Mouse (Mus musculus) right cerebral cortex, postnatal 14 days (tissue): Measurements from ENCODE around the gene Nap1l1.
"Not testable (repeated sequence)": the region's sequence is repeated elsewhere in the genome, so short reads cannot be mapped to it uniquely, and the experiment has no call there.

Source experiments
- DNase-seq: peaks from one replicate; pipeline ENCODE4 v3.0.0; 2022

The Nap1l1 gene

DNA sequence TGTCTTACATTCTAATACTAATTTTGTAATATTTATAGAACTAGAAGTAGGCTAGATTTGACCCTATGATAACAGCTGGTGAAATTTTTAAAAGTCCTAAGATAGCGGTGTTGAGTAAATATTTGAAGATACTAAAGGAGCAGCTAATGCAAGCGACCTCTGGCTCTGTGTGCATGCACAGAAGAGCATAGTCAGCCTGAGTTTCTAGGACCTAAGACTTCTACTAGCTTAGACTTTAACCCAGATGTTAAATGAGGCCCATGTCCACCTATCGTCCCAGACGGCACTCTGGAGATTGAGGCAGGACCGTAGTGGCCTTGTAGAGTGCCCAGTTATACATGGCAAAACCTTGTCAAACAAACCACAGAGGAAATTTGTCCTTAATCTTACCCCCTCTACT lies 11.1 kb downstream of the Nap1l1 start:
- DNase-seq: no peak

DNA sequence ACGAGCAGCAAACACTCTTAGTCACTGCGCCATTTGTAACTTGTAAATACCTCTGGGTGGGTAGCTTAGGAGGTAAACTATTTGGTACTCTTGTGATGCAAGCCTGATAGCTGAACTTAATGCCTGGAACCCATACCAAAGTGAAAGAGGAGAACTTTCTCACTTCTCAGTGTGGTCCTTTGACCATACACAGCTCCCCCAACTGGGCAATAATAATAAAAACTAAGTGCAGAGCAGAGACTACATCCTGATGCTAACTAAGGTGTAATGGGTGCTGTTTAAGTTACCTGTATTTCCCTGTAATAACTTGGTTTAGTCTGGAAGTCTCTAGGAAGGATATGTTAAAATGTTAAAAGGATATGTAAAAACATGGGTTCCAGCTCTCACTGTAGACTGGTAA lies 15.8 kb downstream of the Nap1l1 start:
- DNase-seq: no peak

DNA sequence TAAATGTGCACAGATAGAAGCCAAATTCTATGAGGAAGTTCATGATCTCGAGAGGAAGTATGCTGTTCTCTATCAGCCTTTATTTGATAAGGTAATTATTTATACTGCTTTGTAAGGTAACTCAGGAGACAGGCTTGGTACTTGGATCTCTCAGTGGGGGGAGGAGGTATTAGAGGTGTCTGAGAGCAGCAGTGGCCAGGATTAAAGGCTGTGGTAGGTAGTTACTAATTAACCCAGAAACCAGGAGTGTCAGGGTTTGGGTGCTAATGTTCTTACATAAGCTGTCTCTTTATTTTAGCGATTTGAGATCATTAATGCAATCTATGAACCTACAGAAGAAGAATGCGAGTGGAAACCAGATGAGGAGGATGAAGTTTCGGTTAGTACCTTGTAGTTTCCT lies 17.1 kb downstream of the Nap1l1 start:
- DNase-seq: not testable (repeated sequence)

DNA sequence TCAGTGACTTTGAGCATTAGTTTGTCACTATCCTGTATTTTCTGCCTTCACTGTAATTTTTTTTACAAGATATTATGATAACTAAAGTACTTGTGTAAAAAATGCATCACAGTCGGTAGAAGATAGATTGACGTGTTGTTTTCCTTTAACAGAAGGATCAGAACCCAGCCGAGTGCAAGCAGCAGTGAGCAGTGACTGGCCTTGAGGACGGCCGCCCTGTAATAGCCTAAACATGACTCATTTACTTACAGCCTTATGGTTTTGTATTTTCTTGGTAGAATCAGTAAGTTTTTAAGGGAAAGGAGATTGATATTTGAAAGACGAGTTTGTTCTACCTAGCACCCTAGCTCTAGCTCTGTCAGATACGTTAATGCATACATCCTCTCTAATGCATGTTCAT lies 22.9 kb downstream of the Nap1l1 start:
- no peak for DNase-seq

DNA sequence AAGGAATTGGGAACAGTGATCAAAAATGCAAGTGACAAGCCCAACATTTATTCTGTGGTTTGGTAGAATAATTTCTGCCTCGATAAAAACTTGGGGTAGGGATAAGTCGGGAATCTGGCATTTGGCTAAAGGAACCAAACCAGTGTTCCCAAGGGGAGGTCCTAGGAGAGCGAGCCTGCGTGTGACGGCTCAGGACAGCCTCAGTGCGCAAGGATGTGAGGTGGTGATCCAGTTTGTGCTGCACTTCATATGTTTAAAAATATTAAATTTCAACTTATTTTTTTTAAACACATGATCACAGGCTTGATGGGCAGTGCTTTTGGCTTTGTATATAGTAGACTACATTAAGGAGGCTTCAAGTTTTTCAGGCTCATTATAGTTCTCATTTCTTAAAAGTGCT lies 26.9 kb downstream of the Nap1l1 start:
- DNase-seq: no peak

DNA sequence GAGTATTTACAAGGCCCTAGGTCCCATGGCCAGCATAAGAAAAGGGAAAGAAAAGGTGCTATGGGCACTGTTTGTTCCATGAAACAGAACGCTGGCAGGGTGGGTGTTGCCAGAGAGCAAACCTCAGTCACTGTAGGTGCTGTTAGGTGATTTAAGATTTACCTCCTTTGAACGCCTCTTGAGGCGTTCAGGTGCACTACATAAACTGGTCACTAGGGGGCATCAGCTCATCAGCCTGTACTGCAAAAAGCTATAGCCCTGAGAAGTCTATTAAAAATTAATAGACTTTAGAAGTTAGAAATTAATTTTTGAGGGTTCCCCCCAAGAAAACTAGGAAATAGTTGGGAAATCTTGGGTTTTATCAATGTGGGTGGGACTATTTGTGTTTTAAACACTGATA lies 30.0 kb downstream of the Nap1l1 start:
- peak; percentile 80 for DNase-seq

DNA sequence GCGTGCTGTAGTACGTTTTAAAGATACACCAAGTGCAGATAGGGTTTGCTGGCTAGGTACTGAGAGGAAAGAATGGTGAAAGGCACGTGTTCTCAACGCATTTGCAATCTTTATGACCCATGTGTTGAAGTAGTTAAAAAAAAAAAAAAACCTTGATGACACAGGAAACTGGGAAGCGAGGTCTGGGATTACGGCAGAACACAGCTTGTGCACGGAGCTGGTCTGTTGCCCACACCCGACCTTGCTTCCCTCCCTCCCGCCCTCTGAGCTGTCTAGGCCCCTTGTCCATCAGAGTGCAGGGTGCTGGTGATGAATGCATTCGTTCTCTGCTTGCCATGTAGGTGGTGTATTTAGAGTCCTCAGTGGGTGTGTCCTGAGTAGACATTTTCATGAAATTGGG lies 30.7 kb downstream of the Nap1l1 start:
- no peak for DNase-seq

DNA sequence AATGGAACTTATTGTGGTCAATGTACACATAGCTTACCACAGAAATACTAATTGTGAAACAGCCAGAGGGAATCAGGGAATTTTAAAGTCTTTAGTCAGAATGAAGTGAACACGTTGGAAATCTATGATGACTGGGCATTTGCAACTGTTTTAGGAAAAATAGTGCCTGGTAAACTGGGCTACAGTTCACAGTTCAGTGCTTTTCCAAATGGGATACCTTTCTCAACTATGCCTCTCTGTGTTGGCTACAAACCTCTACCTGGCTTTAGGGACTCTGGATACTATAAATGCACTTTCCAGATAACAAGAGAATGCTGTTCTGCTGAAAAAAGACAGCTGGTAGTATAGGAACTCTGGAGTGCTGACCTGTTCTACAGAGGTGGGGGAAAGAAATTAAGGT lies 31.6 kb downstream of the Nap1l1 start:
- no peak for DNase-seq

DNA sequence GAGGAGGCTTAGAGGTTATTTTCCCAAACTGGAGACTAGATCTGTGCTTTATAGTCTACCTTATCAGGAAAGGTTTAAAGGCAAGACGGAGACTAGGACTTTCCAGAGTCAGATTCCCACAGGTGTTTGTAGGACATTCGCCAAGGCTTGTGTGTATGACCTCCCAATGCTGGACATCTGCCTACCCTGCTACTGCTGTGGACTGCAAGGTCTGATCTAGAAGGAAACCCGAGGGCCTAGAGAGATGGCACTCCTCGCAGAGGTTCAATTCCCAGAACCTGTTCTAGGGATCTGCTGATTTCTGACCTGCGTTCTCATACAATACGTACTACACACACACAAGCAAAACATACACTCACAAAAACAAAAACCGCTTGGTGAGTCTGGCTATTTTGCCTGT lies 32.4 kb downstream of the Nap1l1 start:
- DNase-seq: no peak

DNA sequence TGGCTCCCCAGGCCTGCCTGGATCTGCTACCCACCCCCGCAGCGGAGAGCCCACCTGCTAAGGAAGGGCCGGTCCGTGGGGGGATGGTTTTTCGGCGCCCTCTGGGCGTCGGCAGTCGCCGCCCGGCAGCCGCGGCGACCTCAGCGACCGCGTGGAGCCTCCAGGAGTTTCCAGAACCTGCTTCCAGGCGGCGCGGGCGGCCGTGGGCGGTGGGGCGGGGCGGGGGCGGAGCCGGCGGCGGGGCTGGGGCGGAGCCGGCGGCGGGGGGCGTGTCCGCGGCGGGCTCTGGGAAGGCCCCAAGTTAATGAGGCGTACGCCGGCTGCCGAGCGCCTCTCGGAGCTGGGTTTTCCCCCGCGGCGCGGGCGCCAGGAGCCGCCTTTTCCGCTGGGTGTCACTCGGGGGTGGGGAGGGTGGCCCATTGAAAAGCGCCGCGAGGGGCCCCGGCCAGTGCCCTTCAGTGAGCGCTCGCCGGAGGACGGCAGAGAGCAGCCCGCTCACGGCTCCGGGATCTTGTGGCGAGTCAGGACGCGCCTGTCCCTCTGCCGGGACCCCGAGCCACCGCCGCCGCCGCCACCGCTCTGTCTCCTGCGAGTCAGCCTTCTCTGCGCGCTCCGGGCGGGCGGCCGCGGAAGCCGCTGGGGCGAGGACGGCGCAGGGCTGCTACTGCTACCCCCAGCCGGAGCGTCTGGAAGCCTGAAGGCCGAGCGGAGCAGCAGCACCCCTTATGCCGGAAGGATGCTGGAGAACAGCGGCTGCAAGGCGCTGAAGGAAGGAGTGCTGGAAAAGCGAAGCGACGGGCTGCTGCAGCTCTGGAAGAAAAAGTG lies 33.3 kb downstream of the Nap1l1 start, which contains the start of gene Phlda1:
Phlda1 (plus strand) TSS at position 186 of the 825 bp plus-strand sequence.
- DNase-seq: peak; percentile 92

DNA sequence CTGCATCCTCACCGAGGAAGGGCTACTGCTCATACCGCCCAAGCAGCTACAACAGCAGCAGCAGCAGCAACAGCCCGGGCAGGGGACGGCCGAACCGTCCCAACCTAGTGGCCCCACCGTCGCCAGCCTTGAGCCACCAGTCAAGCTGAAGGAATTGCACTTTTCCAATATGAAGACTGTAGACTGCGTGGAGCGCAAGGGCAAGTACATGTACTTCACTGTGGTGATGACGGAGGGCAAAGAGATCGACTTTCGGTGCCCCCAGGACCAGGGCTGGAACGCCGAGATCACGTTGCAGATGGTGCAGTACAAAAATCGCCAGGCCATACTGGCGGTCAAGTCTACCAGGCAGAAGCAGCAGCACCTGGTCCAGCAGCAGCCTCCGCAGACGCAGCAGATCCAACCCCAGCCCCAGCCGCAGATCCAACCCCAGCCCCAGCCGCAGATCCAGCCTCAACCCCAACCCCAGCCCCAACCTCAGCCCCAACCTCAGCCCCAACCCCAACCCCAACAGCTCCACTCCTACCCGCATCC lies 34.0 kb downstream of the Nap1l1 start:
- DNase-seq: peak; percentile 32

DNA sequence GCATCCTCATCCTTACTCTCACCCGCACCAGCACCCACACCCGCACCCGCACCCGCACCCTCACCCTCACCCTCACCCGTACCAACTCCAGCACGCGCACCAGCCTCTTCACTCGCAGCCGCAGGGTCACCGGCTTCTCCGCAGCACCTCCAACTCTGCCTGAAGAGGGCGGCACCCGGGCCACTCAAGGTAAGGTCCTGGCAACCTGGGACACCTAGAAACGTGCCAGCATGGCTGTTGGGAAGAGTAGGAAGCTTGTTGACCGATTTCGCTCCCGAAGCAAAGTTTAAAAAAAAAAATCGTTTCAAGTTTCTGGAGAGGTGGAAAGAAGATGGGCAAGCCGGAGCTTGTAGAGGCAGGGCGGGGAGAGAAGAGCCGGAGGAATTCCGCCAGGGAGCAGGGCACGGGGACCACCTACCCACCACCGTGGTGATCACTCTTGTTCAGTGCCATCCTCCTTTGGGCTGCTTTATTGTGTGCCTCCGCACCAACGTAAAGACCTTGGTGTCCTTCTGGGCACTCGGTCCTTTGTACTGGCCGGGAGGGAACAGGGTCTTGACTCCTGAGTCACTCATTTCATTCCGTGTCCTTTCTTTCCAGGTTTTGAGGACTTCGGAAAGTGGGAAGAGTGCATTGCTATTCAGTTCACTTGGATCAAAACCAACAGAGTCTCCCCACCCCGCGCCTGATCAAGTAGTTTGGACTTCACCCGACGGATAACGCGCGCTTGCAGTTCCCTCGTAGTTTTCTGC lies 34.6 kb downstream of the Nap1l1 start:
- peak; percentile 57 for DNase-seq

DNA sequence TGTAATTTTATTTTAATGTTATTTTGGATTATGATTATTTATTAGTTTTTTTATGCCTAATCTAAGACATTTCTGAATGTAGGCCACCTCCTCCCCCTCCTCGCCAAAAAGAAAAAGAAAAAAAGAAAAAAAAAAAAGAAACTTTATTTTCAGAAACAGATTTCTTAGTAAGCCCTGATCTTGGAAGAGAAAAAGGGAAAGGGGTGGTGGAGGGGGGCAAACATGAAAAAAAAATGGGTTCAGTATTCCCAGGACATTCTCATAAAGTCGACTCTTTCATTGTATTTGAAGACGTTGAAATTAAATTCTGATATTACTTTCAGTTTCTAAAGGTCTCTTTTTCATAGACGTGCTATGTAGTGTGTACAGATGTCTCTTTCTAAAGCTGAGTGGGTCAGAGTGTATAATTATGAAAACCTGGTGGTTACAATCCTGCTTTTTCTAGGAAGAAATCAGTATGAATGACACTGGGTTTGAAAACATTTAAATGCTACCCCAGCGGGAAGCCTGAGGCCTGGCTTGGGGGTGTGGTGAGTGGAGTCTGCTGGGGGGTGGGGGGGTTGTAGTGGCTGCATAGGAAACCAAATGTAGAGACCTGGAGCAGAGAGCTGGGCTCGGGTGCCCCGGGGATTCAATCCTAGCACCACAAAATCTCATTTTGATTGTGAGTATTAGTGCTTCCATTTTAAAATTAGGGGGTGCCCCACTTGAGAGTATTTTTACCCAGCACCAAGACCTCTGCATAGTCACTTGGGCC lies 35.5 kb downstream of the Nap1l1 start:
- DNase-seq: no peak

DNA sequence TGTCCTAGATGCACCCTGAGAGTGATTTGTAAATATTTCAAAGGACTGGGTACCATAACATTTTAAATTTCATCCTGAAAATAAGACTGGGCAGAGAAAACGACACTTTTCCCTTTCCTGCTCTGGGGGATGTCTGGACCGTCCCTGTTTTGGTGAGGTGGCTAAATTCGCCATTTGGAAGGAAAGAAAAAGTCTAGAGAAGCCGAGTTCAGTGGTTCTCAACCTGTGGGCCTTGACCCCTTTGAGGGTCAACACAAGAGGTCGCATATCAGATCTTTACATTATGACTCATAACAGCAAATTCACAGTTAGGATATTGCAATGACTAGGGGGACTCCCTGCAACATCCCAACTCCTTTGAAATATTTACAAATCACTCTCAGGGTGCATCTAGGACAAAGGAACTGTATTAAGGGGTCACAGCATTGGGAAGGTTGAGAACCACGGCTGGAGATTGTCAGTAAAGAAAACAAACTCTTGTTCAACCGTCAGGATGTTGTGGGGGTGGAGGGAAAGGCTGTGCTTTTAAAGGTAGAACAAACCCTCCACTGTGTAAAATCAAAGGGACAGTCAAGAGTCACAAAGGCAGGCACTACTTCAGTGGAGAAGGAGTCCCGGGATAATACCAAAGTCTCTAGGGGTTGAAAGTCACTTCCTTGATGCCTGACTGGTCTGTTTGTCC lies 36.2 kb downstream of the Nap1l1 start:
- no peak for DNase-seq

DNA sequence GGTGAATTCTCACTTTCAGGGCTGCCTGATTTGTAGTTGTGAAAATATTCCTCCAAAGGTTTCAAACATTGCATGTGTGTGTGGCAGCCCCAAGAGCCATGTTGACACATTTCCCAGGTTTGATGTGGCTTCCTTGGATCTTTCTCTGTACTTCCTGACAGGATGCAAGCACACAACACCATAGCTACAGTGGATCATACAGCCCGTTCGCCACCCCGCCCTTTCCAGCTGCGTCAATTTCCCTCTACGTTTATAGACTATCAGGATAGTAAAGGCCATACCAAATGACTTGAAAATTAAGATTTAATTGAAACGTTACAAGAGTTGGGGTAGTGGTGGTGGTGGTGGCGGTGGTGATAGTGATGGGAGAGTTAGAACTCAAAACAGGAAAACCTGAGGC lies 37.0 kb downstream of the Nap1l1 start:
- DNase-seq: no peak

DNA sequence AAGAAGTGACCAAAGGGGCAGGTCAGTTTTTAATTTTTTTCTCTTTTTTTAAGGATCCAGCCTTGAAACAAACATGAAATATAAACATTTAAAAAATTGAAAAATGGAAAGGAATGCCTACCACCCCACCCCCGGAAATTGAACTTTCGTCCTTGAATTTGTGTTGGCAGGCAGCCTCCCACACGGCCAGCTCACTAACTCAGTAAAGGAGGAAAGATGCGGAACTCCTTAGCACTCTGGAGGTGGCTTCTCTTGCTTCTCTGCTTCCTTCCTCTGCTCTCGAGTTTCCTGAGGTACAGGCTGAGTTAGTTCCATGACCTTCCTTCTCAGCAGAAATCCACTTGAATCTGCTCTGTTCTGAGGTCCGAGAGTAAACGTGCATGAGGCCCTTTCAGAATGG lies 37.8 kb downstream of the Nap1l1 start:
- no peak for DNase-seq

DNA sequence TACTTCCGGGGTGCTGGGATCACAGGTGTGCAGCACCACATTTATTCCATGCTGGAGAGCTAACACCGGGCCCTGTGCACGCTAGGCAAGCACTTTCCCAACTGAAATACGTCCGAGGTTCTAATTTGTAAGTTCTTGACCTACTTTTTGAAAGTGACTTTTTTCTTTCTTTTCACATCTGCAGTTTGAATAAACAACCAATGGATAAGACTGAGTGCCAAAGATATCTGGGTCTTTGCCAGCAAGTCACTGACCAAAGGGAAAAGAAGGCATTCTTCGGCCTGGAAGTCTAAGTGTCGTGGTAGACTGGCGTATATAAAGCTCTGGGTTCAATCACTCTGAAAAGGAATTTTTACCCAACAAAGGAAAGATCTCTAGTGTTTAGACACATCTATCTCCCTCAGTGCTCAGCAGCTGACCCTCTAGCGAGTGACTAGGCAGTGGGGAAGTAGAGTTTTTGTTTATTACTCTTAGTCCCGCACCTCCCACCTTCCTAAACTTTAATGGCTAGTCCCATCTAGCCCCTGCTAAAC lies 39.1 kb downstream of the Nap1l1 start:
- DNase-seq: no peak

DNA sequence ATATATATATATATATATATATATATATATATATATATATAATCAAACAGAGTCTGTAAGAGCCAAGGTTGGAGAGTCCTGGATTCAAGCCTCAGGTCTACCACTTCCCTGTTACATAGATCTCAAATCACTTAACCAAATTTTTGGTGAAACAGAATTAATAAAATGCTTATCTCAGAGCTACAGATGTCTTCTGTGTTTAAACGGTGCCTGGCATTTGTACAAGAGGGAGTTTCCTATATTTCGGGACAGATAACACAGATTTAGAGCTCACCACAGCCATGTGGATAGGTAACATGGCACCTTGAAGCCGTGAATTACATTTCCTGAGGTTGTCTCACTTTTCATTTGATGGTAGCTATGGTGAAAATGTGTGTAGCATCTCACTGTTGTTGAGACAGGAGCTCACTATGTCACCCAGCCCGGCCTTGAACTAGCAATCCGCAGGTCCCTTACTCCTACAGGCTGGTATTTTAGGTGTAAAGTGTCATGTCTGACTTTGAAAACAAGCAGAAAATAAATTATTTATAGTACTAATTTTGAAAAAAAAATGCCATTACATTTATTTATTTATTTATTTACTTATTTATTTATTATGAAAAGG lies 41.4 kb downstream of the Nap1l1 start:
- DNase-seq: no peak

DNA sequence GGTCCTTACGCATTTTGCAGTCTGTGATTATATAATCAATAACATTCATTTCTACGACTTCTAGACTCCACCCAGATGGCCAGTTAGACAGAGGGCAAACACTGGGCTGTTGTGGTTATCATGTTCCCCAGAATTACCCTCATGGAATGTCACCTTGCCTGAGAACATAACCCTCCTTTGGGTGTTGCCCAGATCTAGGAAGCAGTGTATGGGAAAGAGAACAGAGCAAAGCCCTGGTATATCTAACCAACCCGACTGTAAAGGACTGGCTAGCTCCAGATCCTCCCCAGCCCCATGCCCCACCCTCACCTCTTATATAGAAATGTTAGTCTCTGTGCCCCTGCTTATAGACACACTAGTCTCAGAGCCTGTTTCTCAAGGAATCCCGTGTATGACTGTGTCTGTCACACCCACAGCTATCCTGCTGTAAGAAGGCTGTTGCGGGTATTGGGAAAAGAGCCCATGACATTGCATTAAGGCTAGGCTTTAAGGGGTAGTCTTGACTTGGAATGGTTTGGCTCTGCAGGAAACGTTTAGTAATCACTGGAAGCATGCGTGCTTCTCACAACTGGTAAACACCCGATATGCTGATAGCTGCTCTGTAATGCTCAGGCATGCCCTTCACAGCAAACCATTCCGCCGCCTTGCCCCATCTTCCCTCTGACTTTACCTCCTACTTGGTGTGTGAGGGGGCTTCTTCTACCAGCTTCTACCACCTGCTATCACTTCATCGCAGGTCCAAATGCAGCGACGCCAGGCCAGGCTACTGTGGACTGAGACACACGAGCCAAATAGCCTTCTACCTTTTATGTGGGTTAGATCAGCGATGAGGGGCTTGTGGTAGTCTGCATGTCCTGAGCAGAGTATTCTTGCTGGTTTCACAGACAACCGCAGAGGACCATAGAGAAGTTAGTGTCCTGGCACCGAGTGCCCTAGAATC lies 42.3 kb downstream of the Nap1l1 start:
- no peak for DNase-seq

DNA sequence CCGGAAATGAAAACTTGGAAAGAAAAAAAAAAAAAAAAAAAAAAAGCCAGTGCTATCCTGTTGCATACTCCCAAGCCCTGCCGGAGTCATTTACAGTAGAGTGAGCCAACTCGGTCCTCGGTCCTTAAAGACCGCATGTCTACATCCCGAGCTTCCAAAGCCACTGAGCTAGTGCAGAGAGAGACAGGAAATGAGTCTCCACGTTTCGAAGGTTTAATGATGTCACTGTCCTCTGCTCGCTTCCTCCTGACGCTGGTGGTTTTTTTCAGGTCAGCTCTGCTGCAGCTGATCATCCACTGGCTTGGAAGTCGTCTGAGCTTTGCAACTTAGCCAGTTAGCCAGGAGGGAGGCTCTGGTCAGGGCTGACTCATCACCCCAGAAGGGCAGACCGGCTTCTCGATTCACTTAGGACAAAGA lies 43.2 kb downstream of the Nap1l1 start:
- DNase-seq: no peak
